Mouse (Mus musculus) heart, embryonic 16.5 days (tissue): ENCODE data around the gene Slc7a12. TPM values are rescaled to one million over a fixed set of nuclear protein-coding genes. Genes with fewer than 3 reads are reported as not detected.

ENCODE experiments used
- ATAC-seq: fragments of 200-750 bp; cut with Nextera tagmentation; replicated peaks from 2 replicates; pipeline ENCODE4 v1.8.0; 2017; ENCODE audit warnings: moderate number of reproducible peaks; ENCODE audit not compliant: insufficient read depth, low FRiP score; ENCODE audit errors: extremely low read depth
- H3K27ac ChIP-seq: fragments of 300-500 bp; sonication (generic); 2 replicates; pipeline ENCODE4 v1.5.1; 2014; ENCODE audit warnings: mild to moderate bottlenecking, low read length, control low read depth, moderate library complexity
- H3K27me3 ChIP-seq: fragments of 300-500 bp; sonication (generic); 2 replicates; pipeline ENCODE4 v1.6.1; 2014; ENCODE audit warnings: low read length, mixed read lengths; ENCODE audit not compliant: control insufficient read depth, insufficient read depth
- H3K36me3 ChIP-seq: fragments of 300-500 bp; sonication (generic); 2 replicates; pipeline ENCODE4 v1.6.1; 2014; ENCODE audit not compliant: control insufficient read depth, insufficient read depth
- H3K4me1 ChIP-seq: fragments of 300-500 bp; sonication (generic); 2 replicates; pipeline ENCODE4 v1.6.1; 2014; ENCODE audit warnings: low read length, mixed read lengths; ENCODE audit not compliant: control insufficient read depth, insufficient read depth
- H3K4me2 ChIP-seq: fragments of 300-500 bp; sonication (generic); 2 replicates; pipeline ENCODE4 v1.6.1; 2014; ENCODE audit warnings: low read depth, mild to moderate bottlenecking, control low read depth, low read length
- H3K4me3 ChIP-seq: fragments of 300-500 bp; sonication (generic); 2 replicates; pipeline ENCODE4 v1.5.1; 2014; ENCODE audit warnings: mild to moderate bottlenecking, control low read depth, low read length
- H3K9ac ChIP-seq: fragments of 300-500 bp; sonication (generic); 2 replicates; pipeline ENCODE4 v1.6.1; 2014; ENCODE audit warnings: low read length, control low read depth
- H3K9me3 ChIP-seq: fragments of 300-500 bp; sonication (generic); replicated peaks from 2 replicates; pipeline ENCODE4 v1.6.1; 2016; ENCODE audit warnings: low read length; ENCODE audit not compliant: control insufficient read depth
- WGBS: fragments of 180-500 bp; shearing (Covaris S2); extraction: QIAGEN DNeasy Blood & Tissue Kit; methylation state at CpG from one replicate; pipeline ENCODE4 v1.1.7; 2014; 5-methylcytosine and 5-hydroxymethylcytosine counted together
- polyA plus RNA-seq: library from polyadenylated mRNA; unstranded; fragments of >200 nt; fragmentation: Nextera tagmentation; extraction: Ambion mirVana; gene quantifications from 2 replicates; pipeline ENCODE4 v1.2.1, GENCODE M21; 2015

Slc7a12 gene
- polyA plus RNA-seq = not detected in 2 replicates

DNA sequence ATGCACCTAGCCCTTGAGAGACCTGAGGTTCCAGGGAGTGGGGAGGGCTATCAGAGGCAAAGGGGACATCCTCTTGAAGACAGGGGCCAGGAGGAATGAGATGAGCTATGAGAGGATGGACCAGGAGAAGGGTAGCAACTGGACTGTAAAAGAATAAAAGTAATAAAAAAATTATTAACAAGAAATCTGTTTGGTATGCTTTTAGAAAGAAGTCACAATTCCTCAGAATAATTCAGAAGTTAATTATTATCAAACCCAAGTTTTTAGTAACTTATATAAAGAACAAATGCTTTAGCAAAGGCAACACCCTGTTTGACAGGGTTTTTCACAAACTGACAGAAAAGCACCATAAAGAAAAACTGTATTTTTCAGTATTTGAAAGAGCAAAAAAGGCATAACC is at the start of gene Slc7a12:
Gene Slc7a12 (plus strand): TSS at position 301 of the 400 bp plus-strand sequence.
- Histone ChIP-seq H3K4me1 (no peaks in the 10 kb centered on the region), H3K9me3 (no peaks in the 10 kb centered on the region), H3K4me2 (no peak within 1 kb of the TSS), H3K9ac (no peak within 1 kb of the TSS), H3K4me3 (no peak within 1 kb of the TSS), H3K27ac (no peak within 1 kb of the TSS), H3K27me3 (no peaks in the 10 kb centered on the region), H3K36me3 (no peaks in the 10 kb centered on the region)
- no peak for ATAC-seq

DNA sequence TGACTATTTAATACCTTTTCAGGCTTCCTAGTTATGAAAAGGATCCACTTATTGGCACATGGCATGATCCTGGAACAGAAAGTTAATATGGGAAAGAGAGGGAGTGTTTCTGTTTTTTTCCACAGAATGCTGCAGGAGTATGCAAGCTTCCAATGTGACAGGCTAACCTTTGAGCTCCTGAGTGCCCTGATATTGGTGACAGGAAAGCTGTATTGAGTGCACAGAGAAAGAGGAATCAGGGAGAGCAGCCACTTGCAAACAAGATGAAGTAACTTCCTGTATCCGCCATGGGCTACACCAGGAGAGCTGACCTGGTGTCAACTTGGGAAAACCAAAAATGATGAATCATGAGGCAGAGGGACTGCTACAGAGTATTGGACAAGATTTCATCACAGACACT is 48.1 kb upstream of the Slc7a12 start:
- Histone ChIP-seq H3K27ac (no peak overlapping the region), H3K4me2 (no peak overlapping the region), H3K9ac (no peak overlapping the region), H3K4me1 (no peaks in the 10 kb centered on the region), H3K36me3 (no peaks in the 10 kb centered on the region), H3K9me3 (no peaks in the 10 kb centered on the region), H3K27me3 (no peaks in the 10 kb centered on the region), H3K4me3 (no peak overlapping the region)
- no peak for ATAC-seq
- WGBS = 63% methylated on average over 1 of the region's 1 CpGs

DNA sequence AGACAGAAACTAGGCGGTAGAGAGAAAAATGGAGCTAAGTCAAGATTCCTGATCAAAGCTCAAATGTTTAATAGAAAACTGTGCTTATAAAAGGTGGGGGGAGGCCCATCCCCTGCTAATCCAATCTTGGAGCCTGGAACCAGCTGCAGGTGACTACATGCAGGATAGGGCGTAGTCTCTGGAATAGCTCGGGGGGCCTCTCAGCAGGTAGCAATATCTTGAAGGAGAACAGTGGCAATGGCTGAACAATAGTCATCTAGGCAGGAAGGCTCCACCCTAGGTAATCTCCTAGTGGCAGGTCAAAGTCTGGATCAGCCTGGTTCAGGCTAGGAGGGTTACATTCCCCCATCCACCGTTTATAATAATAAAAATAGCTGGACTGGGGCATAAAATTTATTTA is 34.5 kb upstream of the Slc7a12 start:
- no peaks in the 10 kb centered on the region for H3K4me1 ChIP-seq
- no peaks in the 10 kb centered on the region for H3K9me3 ChIP-seq
- WGBS = 77% methylated on average over 4 of the region's 4 CpGs
- no peak overlapping the region for H3K4me2 ChIP-seq
- no peak overlapping the region for H3K4me3 ChIP-seq
- no peaks in the 10 kb centered on the region for H3K36me3 ChIP-seq
- no peak overlapping the region for H3K9ac ChIP-seq
- H3K27ac ChIP-seq = no peak overlapping the region
- no peak for ATAC-seq
- H3K27me3 ChIP-seq = no peaks in the 10 kb centered on the region

DNA sequence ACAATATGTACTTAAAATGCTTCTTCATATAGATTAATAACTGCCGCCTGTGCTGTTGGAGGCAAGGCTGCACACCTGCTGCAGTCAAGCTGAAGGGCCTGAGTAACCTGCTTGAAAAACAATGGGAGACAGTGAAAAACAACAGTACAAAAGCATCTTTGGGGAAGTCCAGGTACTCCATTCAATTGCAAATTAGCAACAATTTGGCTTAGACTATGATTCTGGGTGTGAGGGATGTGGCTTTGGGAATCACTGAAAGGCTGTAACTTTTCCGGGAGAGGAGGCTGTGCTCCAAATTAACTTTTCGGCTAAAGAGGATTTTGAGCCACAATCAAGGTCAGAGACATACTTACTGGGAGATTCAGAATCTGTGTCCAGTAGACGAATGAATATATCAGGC is 33.8 kb upstream of the Slc7a12 start:
- H3K4me2 ChIP-seq = no peak overlapping the region
- no peaks in the 10 kb centered on the region for H3K27me3 ChIP-seq
- no peak overlapping the region for H3K4me3 ChIP-seq
- H3K9ac ChIP-seq = no peak overlapping the region
- H3K36me3 ChIP-seq = no peaks in the 10 kb centered on the region
- 87% methylated on average over 4 of the region's 4 CpGs for WGBS
- no peaks in the 10 kb centered on the region for H3K9me3 ChIP-seq
- H3K27ac ChIP-seq = no peak overlapping the region
- no peak for ATAC-seq
- H3K4me1 ChIP-seq = no peaks in the 10 kb centered on the region

Other genes with a start within 250 kb of the Slc7a12 start
- 245 and 248 TPM in 2 replicates for gene 1810022K09Rik, start 130.6 kb downstream of the Slc7a12 start, polyA plus RNA-seq
- gene Car13, start 161.0 kb downstream of the Slc7a12 start, polyA plus RNA-seq = 2.2 TPM in 2 replicates